Comparison of ENCODE assay signal across 8 mouse cellular contexts in the genomic region with DNA sequence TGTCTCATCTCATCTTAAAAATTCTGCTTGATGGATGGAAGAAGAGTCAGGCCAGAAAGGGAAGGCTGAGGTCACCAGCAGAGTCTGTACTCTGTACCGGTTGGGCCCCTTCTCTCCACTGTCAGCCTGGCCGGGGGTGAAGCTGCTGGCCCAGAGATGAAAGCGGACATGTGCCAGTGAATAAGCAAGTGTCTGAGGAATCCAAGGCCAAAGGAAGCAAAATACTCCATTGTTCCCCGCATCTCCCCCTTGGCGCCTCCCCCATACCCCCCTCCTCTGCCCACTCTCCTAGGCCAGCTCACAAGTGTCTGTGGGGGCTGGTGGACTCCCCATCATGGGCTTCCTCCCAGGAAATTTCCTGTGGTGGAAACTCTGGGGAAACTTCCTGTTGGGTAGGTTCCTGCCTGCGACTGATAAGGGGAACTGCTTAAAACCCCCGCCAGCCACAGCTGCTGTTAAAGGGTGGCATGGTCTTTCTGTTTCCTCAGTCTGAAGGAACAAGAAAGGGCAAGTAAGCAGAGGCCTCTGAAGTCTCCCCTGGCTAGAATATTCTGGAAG.
DNase-seq lines count a peak whose midpoint lies in the region; ATAC-seq and TF ChIP-seq lines count a peak whose summit lies in the region.

No protein-coding gene starts in this region.

- H3K4me2 ChIP-seq in lung, postnatal 0 days (replicated peaks; ENCODE audit: low read depth, low read length) = no peak overlapping the region

- H3K27me3 ChIP-seq in heart, adult 2 months (ENCODE audit: control insufficient read depth, insufficient read depth, low read length) = no peaks in the 10 kb centered on the region
- no peaks in the 10 kb centered on the region for H3K27me3 ChIP-seq in lung, postnatal 0 days (replicated peaks; ENCODE audit: insufficient read depth, low read length)

- WGBS in heart, adult 2 months = 20% methylated on average over 7 of the region's 7 CpGs
- WGBS in lung, postnatal 0 days = 13% methylated on average over 7 of the region's 7 CpGs

- no peak for TF ChIP-seq POLR2A in heart, adult 2 months (IDR thresholded peaks at IDR 0.05; ENCODE audit: insufficient read depth, low read depth, low read length)

- intact Hi-C loops in heart, adult 2 months (cut with DNase I) = loop anchor here (5.0 kb wide), 2 partner anchors 37 to 53 kb away; no protein-coding TSS in a partner anchor

- no peaks in the 10 kb centered on the region for H3K79me2 ChIP-seq in heart, adult 2 months (replicated peaks; ENCODE audit: control insufficient read depth, insufficient read depth, low read length)

- H3K9me3 ChIP-seq in lung, postnatal 0 days (ENCODE audit: low read length) = no peaks in the 10 kb centered on the region

- ATAC-seq in lung, postnatal 0 days = peak; percentile 75

- TF ChIP-seq EP300 in heart, adult 2 months (IDR thresholded peaks at IDR 0.05; ENCODE audit: insufficient read depth, low read depth, low read length) = no peak
- TF ChIP-seq EP300 in lung, postnatal 0 days (IDR thresholded peaks at IDR 0.05) = no peak; the same call in 1 of the 2 replicates

- DNase-seq in adrenal gland, adult (ENCODE audit: inconsistent age in 2 of 2, low spot score in 1 of 2) = peak; percentile 90 to 91
- no peak for DNase-seq in adrenal gland, adult 18-20 months (ENCODE audit: low spot score in 2 of 2)
- peak; percentile 73 to 83 for DNase-seq in adrenal gland, postnatal 36 days
- DNase-seq in heart, adult 2 months = peak; percentile 41 to 67
- peak; percentile 28 for DNase-seq in kidney, adult 11 months
- DNase-seq in lung, postnatal 0 days (ENCODE audit: low spot score) = peak; percentile 68
- peak; percentile 41 for DNase-seq in skeletal muscle tissue, adult 2 months (ENCODE audit: low read depth, low spot score)
- no peak for DNase-seq in adipocyte (ENCODE audit: low spot score)

- no peak for TF ChIP-seq CTCF in heart, adult 2 months (IDR thresholded peaks at IDR 0.05)
- TF ChIP-seq CTCF in lung, postnatal 0 days (IDR thresholded peaks at IDR 0.05) = no peak

- peak overlapping the region; percentile 57 for H3K27ac ChIP-seq in heart, adult 2 months
- peak overlapping the region; percentile 81 for H3K27ac ChIP-seq in lung, postnatal 0 days (ENCODE audit: low read length)

- H3K36me3 ChIP-seq in heart, adult 2 months (ENCODE audit: control insufficient read depth, insufficient read depth, low read length) = peaks cover 9% of the 10 kb centered on the region; the same call in 1 of the 2 replicates
- H3K36me3 ChIP-seq in lung, postnatal 0 days (ENCODE audit: insufficient read depth, low read length) = no peaks in the 10 kb centered on the region

- H3K4me3 ChIP-seq in heart, adult 2 months = no peak overlapping the region
- H3K4me3 ChIP-seq in lung, postnatal 0 days (ENCODE audit: low read depth, low read length) = no peak overlapping the region

- no peak overlapping the region for H3K9ac ChIP-seq in heart, adult 2 months (ENCODE audit: low read depth, low read length)
- H3K9ac ChIP-seq in lung, postnatal 0 days (replicated peaks; ENCODE audit: low read depth) = no peak overlapping the region

- peaks cover 17% of the 10 kb centered on the region for H3K4me1 ChIP-seq in heart, adult 2 months (ENCODE audit: control insufficient read depth, insufficient read depth, low read length)
- H3K4me1 ChIP-seq in lung, postnatal 0 days (ENCODE audit: insufficient read depth, low read depth, low read length) = peaks cover 24% of the 10 kb centered on the region; the same call in 1 of the 2 replicates

Comparison
In these comparisons a context has a peak if more than half of its experiments do, and no peak if none do; other contexts are left out.
1. DNase-seq: peak in adrenal gland, adult (2 of 2), adrenal gland, postnatal 36 days (2 of 2), heart, adult 2 months (2 of 2), kidney, adult 11 months (single experiment), lung, postnatal 0 days (single experiment) and skeletal muscle tissue, adult 2 months (single experiment); none in adrenal gland, adult 18-20 months (0 of 2) and adipocyte (single experiment).